Mouse (Mus musculus) liver, postnatal 0 days (tissue): ENCODE data around the gene Bbx. TPM values are rescaled to one million over a fixed set of nuclear protein-coding genes. Genes with fewer than 3 reads are reported as not detected.
A peak's percentile ranks its signal among the peaks of the same experiment; 100 is the strongest.

ENCODE experiments used
- ATAC-seq: fragments of 200-750 bp; cut with Nextera tagmentation; 2 replicates; pipeline ENCODE4 v1.8.0; 2017; ENCODE audit warnings: mild to moderate bottlenecking, moderate library complexity
- DNase-seq: peaks from one replicate; pipeline ENCODE4 v3.0.0-alpha.2; 2016
- H3K27ac ChIP-seq: fragments of 300-500 bp; sonication (generic); 2 replicates; pipeline ENCODE4 v1.5.1; 2014; ENCODE audit warnings: antibody characterized with exemption, moderate library complexity, mild to moderate bottlenecking, low read depth
- H3K27me3 ChIP-seq: fragments of 300-500 bp; sonication (generic); 2 replicates; pipeline ENCODE4 v1.6.1; 2014; ENCODE audit warnings: low read length, control low read depth, mixed read lengths; ENCODE audit not compliant: insufficient read depth
- H3K36me3 ChIP-seq: fragments of 300-500 bp; sonication (generic); replicated peaks from 2 replicates; pipeline ENCODE4 v1.6.1; 2014; ENCODE audit warnings: mild to moderate bottlenecking, control low read depth, low read length, moderate library complexity, mixed read lengths; ENCODE audit not compliant: insufficient read depth
- H3K4me1 ChIP-seq: fragments of 300-500 bp; sonication (generic); 2 replicates; pipeline ENCODE4 v1.6.1; 2014; ENCODE audit warnings: antibody characterized with exemption, mild to moderate bottlenecking, control low read depth; ENCODE audit not compliant: insufficient read depth
- H3K4me2 ChIP-seq: fragments of 300-500 bp; sonication (generic); 2 replicates; pipeline ENCODE4 v1.6.1; 2014; ENCODE audit warnings: low read depth, mild to moderate bottlenecking, low read length, moderate library complexity, mixed read lengths
- H3K4me3 ChIP-seq: fragments of 300-500 bp; sonication (generic); 2 replicates; pipeline ENCODE4 v1.5.1; 2014; ENCODE audit warnings: low read depth, low read length
- H3K9ac ChIP-seq: fragments of 300-500 bp; sonication (generic); replicated peaks from 2 replicates; pipeline ENCODE4 v1.6.1; 2014; ENCODE audit warnings: mild to moderate bottlenecking, moderate library complexity
- H3K9me3 ChIP-seq: fragments of 300-500 bp; sonication (generic); 2 replicates; pipeline ENCODE4 v1.6.1; 2016; ENCODE audit warnings: mild to moderate bottlenecking, control low read depth, low read length, mixed read lengths
- CTCF ChIP-seq: sonication (generic); IDR thresholded peaks from 2 replicates; pipeline ENCODE4 v1.5.1; 2016; ENCODE audit warnings: antibody characterized with exemption, low read depth
- EP300 ChIP-seq: IDR thresholded peaks from 2 replicates; pipeline ENCODE4 v1.6.1; 2016; ENCODE audit warnings: antibody characterized with exemption, low read depth, mild to moderate bottlenecking
- WGBS: fragments of 180-500 bp; shearing (Covaris S2); extraction: QIAGEN DNeasy Blood & Tissue Kit; methylation state at CpG from one replicate; pipeline ENCODE4 v1.1.7; 2014; ENCODE audit not compliant: insufficient replicate concordance; 5-methylcytosine and 5-hydroxymethylcytosine counted together
- polyA plus RNA-seq: library from polyadenylated mRNA; unstranded; fragments of >200 nt; fragmentation: Nextera tagmentation; extraction: Ambion mirVana; gene quantifications from 2 replicates; pipeline ENCODE4 v1.2.1, GENCODE M21; 2015

The Bbx gene
- polyA plus RNA-seq, 1 experiment from 2014 or later: 7.9 TPM

GRCm38 (mm10) chr16:50309411-50310042 is 122.7 kb downstream of the Bbx start:
- WGBS: 76% methylated on average over 9 of the region's 9 CpGs
- H3K27ac ChIP-seq: no peak overlapping the region
- ATAC-seq: no peak
- H3K9ac ChIP-seq: no peak overlapping the region
- H3K4me3 ChIP-seq: no peak overlapping the region
- no peaks in the 10 kb centered on the region for H3K27me3 ChIP-seq
- no peaks in the 10 kb centered on the region for H3K9me3 ChIP-seq
- no peaks in the 10 kb centered on the region for H3K36me3 ChIP-seq
- no peaks in the 10 kb centered on the region for H3K4me1 ChIP-seq
- DNase-seq: no peak
- TF ChIP-seq EP300 (no peak), CTCF (no peak)
- H3K4me2 ChIP-seq: no peak overlapping the region

DNA sequence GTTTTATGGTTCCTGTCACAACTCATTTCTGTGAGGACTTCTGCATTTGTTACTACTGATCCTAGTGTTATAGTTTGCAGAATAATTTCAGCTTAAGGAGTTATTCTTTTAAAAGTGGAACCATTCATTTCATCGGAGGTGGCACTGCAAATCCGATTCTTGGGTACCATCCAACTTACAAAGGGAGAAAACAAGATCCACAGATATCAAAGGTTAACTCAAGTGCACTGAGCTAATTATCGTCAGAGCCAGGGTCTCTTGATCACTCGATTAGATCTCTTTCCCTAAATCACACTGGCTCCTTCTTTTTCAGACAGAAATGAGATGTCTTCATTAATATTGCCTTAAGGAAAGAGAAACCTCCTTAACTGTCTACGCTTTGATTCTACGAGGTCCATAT is 123.9 kb downstream of the Bbx start:
- no peak overlapping the region for H3K27ac ChIP-seq
- no peak overlapping the region for H3K4me3 ChIP-seq
- no peak overlapping the region for H3K9ac ChIP-seq
- WGBS: 79% methylated on average over 6 of the region's 6 CpGs
- ATAC-seq (no peak), DNase-seq (no peak)
- H3K4me2 ChIP-seq: no peak overlapping the region
- no peaks in the 10 kb centered on the region for H3K4me1 ChIP-seq
- no peak for TF ChIP-seq EP300
- TF ChIP-seq CTCF: no peak
- no peaks in the 10 kb centered on the region for H3K36me3 ChIP-seq
- no peaks in the 10 kb centered on the region for H3K9me3 ChIP-seq
- H3K27me3 ChIP-seq: no peaks in the 10 kb centered on the region

GRCm38 (mm10) chr16:50307231-50307630 is 125.0 kb downstream of the Bbx start:
- Histone ChIP-seq H3K9me3 (no peaks in the 10 kb centered on the region), H3K27ac (no peak overlapping the region), H3K27me3 (no peaks in the 10 kb centered on the region), H3K9ac (no peak overlapping the region), H3K4me3 (no peak overlapping the region), H3K36me3 (no peaks in the 10 kb centered on the region), H3K4me1 (no peaks in the 10 kb centered on the region), H3K4me2 (no peak overlapping the region)
- DNase-seq (no peak), ATAC-seq (no peak)
- no peak for TF ChIP-seq EP300
- TF ChIP-seq CTCF: no peak
- WGBS: 76% methylated on average over 4 of the region's 4 CpGs

- no peaks in the 10 kb centered on the region for H3K27me3 ChIP-seq
- H3K4me1 ChIP-seq: no peaks in the 10 kb centered on the region
- no peak overlapping the region for H3K4me3 ChIP-seq
- H3K36me3 ChIP-seq: no peaks in the 10 kb centered on the region
- H3K9ac ChIP-seq: no peak overlapping the region
- ATAC-seq (no peak), DNase-seq (no peak)
- H3K27ac ChIP-seq: no peak overlapping the region
- TF ChIP-seq CTCF (peak; percentile 56), EP300 (no peak)
- H3K9me3 ChIP-seq: no peaks in the 10 kb centered on the region
- H3K4me2 ChIP-seq: no peak overlapping the region
Observed at GRCm38 (mm10) chr16:50306727-50307126, 125.5 kb downstream of the Bbx start.

GRCm38 (mm10) chr16:50305156-50305555 is 127.0 kb downstream of the Bbx start:
- Histone ChIP-seq H3K4me3 (no peak overlapping the region), H3K27ac (no peak overlapping the region), H3K27me3 (no peaks in the 10 kb centered on the region), H3K4me2 (no peak overlapping the region), H3K4me1 (no peaks in the 10 kb centered on the region), H3K9ac (no peak overlapping the region), H3K9me3 (no peaks in the 10 kb centered on the region), H3K36me3 (no peaks in the 10 kb centered on the region)
- TF ChIP-seq CTCF (no peak), EP300 (no peak)
- no peak for ATAC-seq
- DNase-seq: no peak
- 69% methylated on average over 6 of the region's 6 CpGs for WGBS

- no peaks in the 10 kb centered on the region for H3K36me3 ChIP-seq
- no peak for DNase-seq
- TF ChIP-seq EP300: no peak
- no peaks in the 10 kb centered on the region for H3K4me1 ChIP-seq
- no peak overlapping the region for H3K9ac ChIP-seq
- H3K4me3 ChIP-seq: no peak overlapping the region
- ATAC-seq: no peak
- no peaks in the 10 kb centered on the region for H3K9me3 ChIP-seq
- no peak overlapping the region for H3K4me2 ChIP-seq
- no peak overlapping the region for H3K27ac ChIP-seq
- WGBS: 83% methylated on average over 1 of the region's 1 CpGs
- no peaks in the 10 kb centered on the region for H3K27me3 ChIP-seq
Observed at GRCm38 (mm10) chr16:50302566-50302965, 129.6 kb downstream of the Bbx start.
